21 mouse cellular contexts compared by ENCODE assay signal in the genomic region with DNA sequence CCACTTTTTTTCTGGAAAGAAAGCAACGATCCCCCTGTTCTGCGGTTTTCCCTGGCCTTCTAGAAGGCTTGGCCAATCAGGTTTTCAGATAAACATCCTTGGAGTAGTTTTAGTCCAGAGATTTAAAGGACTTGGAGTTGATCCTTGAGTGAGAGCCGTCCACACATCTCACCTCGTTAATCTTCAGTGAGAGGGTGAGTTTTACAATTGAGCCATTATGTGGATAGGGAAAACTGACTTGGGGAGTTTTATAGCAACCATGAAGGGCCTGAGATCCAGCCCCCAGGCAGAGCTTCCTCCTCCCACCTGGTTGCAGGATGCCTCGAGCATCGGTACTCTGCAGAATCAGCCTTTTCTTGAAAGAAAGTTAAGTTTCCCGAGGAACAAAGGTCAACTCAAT.
DNase-seq lines count a peak whose midpoint lies in the region; ATAC-seq and TF ChIP-seq lines count a peak whose summit lies in the region.
"Had no signal": no experiment of that assay in that cellular context is flagged by ENCODE, and none has a peak within 500 bp of the region (broad histone marks: within the 10 kb centered on the region; RNA-seq: fewer than 3 reads in every experiment).

No protein-coding gene starts in this region.

- no peak for DNase-seq in gastrocnemius, adult 2 months
- DNase-seq in gastrocnemius, postnatal 14 days = no peak
- no peak for DNase-seq in midbrain, embryonic 14.5 days
- no peak for DNase-seq in limb, embryonic 10.5 days (ENCODE audit: low spot score)
- no peak for DNase-seq in right cerebral cortex, postnatal 10 days (ENCODE audit: low spot score in 2 of 2)
- DNase-seq in ovary, adult 18-20 months (ENCODE audit: low spot score) = no peak
- DNase-seq: adrenal gland, postnatal 25 days; cerebellum, adult 9-10 months; gastrocnemius, postnatal 36 days; kidney, postnatal 4 days; liver, postnatal 0 days; thymus, adult 18-20 months; thymus, postnatal 36 days had no signal

- intact Hi-C loops in gastrocnemius, adult 2 months (cut with DNase I) = no loop called here
- intact Hi-C loops in gastrocnemius, postnatal 14 days (cut with DNase I; ENCODE audit: low total_unique reads) = no loop called here

- H3K4me3 ChIP-seq in gastrocnemius, adult 2 months = no peak overlapping the region
- H3K4me3 ChIP-seq in midbrain, embryonic 13.5 days (replicated peaks) = no peak overlapping the region
- no peak overlapping the region for H3K4me3 ChIP-seq in midbrain, embryonic 14.5 days (replicated peaks; ENCODE audit: low read depth, low read length)
- H3K4me3 ChIP-seq in limb, embryonic 10.5 days = no peak overlapping the region
- H3K4me3 ChIP-seq: forebrain, embryonic 12.5 days; neural tube, embryonic 15.5 days had no signal

- H3K4me1 ChIP-seq in midbrain, embryonic 13.5 days (replicated peaks) = peaks cover 31% of the 10 kb centered on the region
- peaks cover 21% of the 10 kb centered on the region for H3K4me1 ChIP-seq in midbrain, embryonic 14.5 days (ENCODE audit: control insufficient read depth, insufficient read depth, low read length)
- peaks cover 45% of the 10 kb centered on the region for H3K4me1 ChIP-seq in limb, embryonic 10.5 days

- ATAC-seq in midbrain, embryonic 13.5 days = no peak
- no peak for ATAC-seq in midbrain, embryonic 14.5 days (ENCODE audit: low FRiP score, low TSS enrichment)
- ATAC-seq: hindbrain, postnatal 0 days; intestine, postnatal 0 days; liver, postnatal 0 days; lung, postnatal 0 days had no signal

- no peaks in the 10 kb centered on the region for H3K9me3 ChIP-seq in midbrain, embryonic 13.5 days
- no peaks in the 10 kb centered on the region for H3K9me3 ChIP-seq in midbrain, embryonic 14.5 days (ENCODE audit: control insufficient read depth, low read length)
- H3K9me3 ChIP-seq in limb, embryonic 10.5 days (replicated peaks) = no peaks in the 10 kb centered on the region
- H3K9me3 ChIP-seq: forebrain, embryonic 12.5 days; neural tube, embryonic 15.5 days had no signal

- WGBS in midbrain, embryonic 13.5 days = 30% methylated on average over 7 of the region's 7 CpGs
- 31% methylated on average over 7 of the region's 7 CpGs for WGBS in midbrain, embryonic 14.5 days
- WGBS in limb, embryonic 10.5 days = 26% methylated on average over 7 of the region's 7 CpGs

- peak overlapping the region; percentile 10; the same call in 1 of the 2 replicates for H3K27ac ChIP-seq in gastrocnemius, adult 2 months
- H3K27ac ChIP-seq in midbrain, embryonic 13.5 days = 0 out of 2 replicates have a peak overlapping the region, but pooled peaks have one; percentile 35
- no peak overlapping the region for H3K27ac ChIP-seq in midbrain, embryonic 14.5 days (replicated peaks; ENCODE audit: low read depth, low read length)
- H3K27ac ChIP-seq in limb, embryonic 10.5 days = peak overlapping the region; percentile 27
- H3K27ac ChIP-seq: forebrain, embryonic 12.5 days; hindbrain, postnatal 0 days; macrophage had no signal

- H3K4me2 ChIP-seq in midbrain, embryonic 13.5 days (replicated peaks) = no peak overlapping the region
- no peak overlapping the region for H3K4me2 ChIP-seq in midbrain, embryonic 14.5 days (ENCODE audit: low read length)
- H3K4me2 ChIP-seq: forebrain, embryonic 12.5 days; liver, embryonic 11.5 days; neural tube, embryonic 15.5 days had no signal

- H3K27me3 ChIP-seq in midbrain, embryonic 13.5 days = no peaks in the 10 kb centered on the region
- no peaks in the 10 kb centered on the region for H3K27me3 ChIP-seq in midbrain, embryonic 14.5 days (ENCODE audit: control insufficient read depth, insufficient read depth, low read length)
- no peaks in the 10 kb centered on the region for H3K27me3 ChIP-seq in limb, embryonic 10.5 days (ENCODE audit: low read depth, poor library complexity, severe bottlenecking)
- H3K27me3 ChIP-seq: neural tube, embryonic 15.5 days had no signal

- no peak for TF ChIP-seq CTCF in gastrocnemius, adult 2 months (IDR thresholded peaks at IDR 0.05)

- H3K9ac ChIP-seq in midbrain, embryonic 13.5 days (replicated peaks) = no peak overlapping the region
- H3K9ac ChIP-seq in midbrain, embryonic 14.5 days (replicated peaks; ENCODE audit: low read length) = no peak overlapping the region
- H3K9ac ChIP-seq: forebrain, embryonic 12.5 days; liver, postnatal 0 days; neural tube, embryonic 15.5 days had no signal

- no peaks in the 10 kb centered on the region for H3K36me3 ChIP-seq in midbrain, embryonic 13.5 days
- no peaks in the 10 kb centered on the region for H3K36me3 ChIP-seq in midbrain, embryonic 14.5 days (ENCODE audit: control insufficient read depth, insufficient read depth, low read length)
- no peaks in the 10 kb centered on the region for H3K36me3 ChIP-seq in limb, embryonic 10.5 days
- H3K36me3 ChIP-seq: forebrain, embryonic 12.5 days; neural tube, embryonic 15.5 days had no signal
